Mouse (Mus musculus): ENCODE measurements around the gene Prkcsh. TPM values are rescaled to one million over a fixed set of nuclear protein-coding genes. Genes with fewer than 3 reads are reported as not detected.

Prkcsh gene
- 65.0 and 68.5 TPM in 2 replicates for polyA plus RNA-seq (2016; fragmentation: Nextera tagmentation; extraction: Ambion mirVana)

DNA sequence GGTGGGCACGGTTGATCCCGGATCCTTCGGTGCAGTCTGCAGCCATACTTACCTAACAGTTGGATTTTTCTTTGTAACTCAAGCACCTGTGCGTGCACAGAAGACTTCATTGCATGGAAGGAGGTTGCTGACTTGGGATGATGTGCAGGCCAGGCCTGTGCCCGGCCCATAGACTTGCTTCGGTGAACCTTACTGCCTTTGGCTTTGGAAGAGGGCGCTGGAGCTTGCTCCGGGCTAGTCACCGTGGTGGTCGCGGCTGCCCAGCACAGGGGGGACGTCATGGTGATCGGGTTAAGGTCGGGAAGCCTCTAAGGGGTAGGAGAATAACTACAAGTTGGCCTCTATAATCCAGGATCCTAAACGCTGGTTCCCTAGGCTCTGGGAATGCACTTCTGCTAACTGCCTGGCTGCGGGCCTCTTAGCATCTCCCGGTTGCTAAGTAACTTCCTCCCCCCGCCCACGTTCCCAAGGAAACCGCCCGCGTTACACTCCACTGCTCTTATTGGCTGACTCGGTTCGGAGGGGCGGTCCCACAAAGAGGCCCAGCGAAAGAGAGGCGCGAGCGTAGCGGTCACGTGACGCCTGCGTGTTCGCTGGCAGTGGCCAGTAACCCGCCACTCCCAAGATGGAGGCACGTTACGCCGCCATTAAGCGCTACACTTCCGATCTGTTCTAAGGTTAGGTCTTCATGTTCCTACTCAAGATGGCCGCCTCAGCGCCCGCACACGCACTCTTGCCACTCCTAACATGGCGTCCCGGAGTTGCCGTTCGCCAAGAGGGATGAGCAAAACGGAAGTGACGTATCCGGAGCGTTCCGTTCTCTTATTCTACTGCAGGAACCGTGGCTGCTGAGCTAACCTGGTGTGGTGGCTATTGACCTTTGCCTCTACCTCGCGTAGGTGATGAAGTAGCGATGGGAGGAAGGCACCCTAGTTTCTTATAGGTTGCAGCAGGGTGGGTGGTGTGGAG, at the start of gene Prkcsh, which contains the start of gene Ccdc151:
Gene Prkcsh (plus strand): TSS at position 613 of the 969 bp plus-strand sequence.
Gene Ccdc151 (minus strand): TSS at position 441 of the 969 bp plus-strand sequence.
- Histone ChIP-seq H3K27ac (peak within 1 kb of the TSS; percentile 77), H3K27me3 (replicated peaks) (peaks cover 34% of the 10 kb centered on the region), H3K9me3 (replicated peaks) (no peaks in the 10 kb centered on the region), H3K4me3 (peak within 1 kb of the TSS; percentile 78), H3K4me2 (peak within 1 kb of the TSS; percentile 92), H3K36me3 (peaks cover 38% of the 10 kb centered on the region), H3K9ac (peak within 1 kb of the TSS; percentile 68), H3K4me1 (peaks cover 31% of the 10 kb centered on the region)
- peak; percentile 99 for ATAC-seq
- 7% methylated on average over 57 of the region's 57 CpGs for WGBS (ENCODE audit: insufficient replicate concordance)

DNA sequence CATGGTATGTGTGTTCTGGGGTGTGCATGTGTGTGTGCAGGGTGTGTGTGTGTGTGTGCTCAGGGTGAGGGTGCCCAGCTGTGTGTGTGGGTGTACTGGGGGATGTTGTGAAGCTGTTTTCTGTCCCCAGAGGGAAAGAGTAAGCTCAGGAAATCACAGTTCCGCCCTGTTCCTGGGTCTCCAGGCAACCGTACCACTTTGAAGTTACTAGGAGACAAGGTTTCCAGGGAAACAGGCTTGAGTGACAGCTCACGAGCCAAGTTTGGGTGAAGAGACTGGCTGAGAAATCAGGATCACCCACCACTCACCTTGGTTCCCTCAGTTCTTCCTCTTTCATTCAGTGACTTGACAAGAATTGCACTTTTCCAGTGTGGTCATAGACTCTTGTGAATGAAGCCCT, 49.0 kb upstream of the Prkcsh start:
- Histone ChIP-seq H3K9me3 (replicated peaks) (no peaks in the 10 kb centered on the region), H3K4me1 (peaks cover 29% of the 10 kb centered on the region), H3K36me3 (peaks cover 20% of the 10 kb centered on the region), H3K4me3 (no peak overlapping the region), H3K4me2 (no peak overlapping the region), H3K27ac (no peak overlapping the region), H3K9ac (no peak overlapping the region), H3K27me3 (replicated peaks) (peaks cover 9% of the 10 kb centered on the region)
- WGBS (ENCODE audit: insufficient replicate concordance) = 19% methylated on average over 3 of the region's 3 CpGs
- no peak for ATAC-seq

GRCm38 (mm10) chr9:21954635-21955034, 48.0 kb upstream of the Prkcsh start:
- peak overlapping the region; percentile 80; the same call in 1 of the 2 replicates for H3K9ac ChIP-seq
- H3K4me3 ChIP-seq = peak overlapping the region; percentile 74
- peaks cover 30% of the 10 kb centered on the region for H3K36me3 ChIP-seq
- 74% methylated on average over 3 of the region's 3 CpGs for WGBS (ENCODE audit: insufficient replicate concordance)
- no peak for ATAC-seq
- peak overlapping the region; percentile 70 for H3K4me2 ChIP-seq
- H3K4me1 ChIP-seq = peaks cover 39% of the 10 kb centered on the region
- H3K9me3 ChIP-seq (replicated peaks) = no peaks in the 10 kb centered on the region
- no peaks in the 10 kb centered on the region for H3K27me3 ChIP-seq (replicated peaks)
- no peak overlapping the region for H3K27ac ChIP-seq

- peaks cover 36% of the 10 kb centered on the region for H3K36me3 ChIP-seq
- peak overlapping the region; percentile 74 for H3K4me3 ChIP-seq
- WGBS (ENCODE audit: insufficient replicate concordance) = under 1% methylated on average over 18 of the region's 18 CpGs
- H3K4me2 ChIP-seq = peak overlapping the region; percentile 70
- no peaks in the 10 kb centered on the region; the same call in 1 of the 2 replicates for H3K27me3 ChIP-seq (replicated peaks)
- ATAC-seq = peak; percentile 69
- peak overlapping the region; percentile 97 for H3K27ac ChIP-seq
- H3K9ac ChIP-seq = peak overlapping the region; percentile 80
- no peaks in the 10 kb centered on the region for H3K9me3 ChIP-seq (replicated peaks)
- H3K4me1 ChIP-seq = peaks cover 45% of the 10 kb centered on the region
Measured at GRCm38 (mm10) chr9:21955225-21955569, 47.4 kb upstream of the Prkcsh start.

- peaks cover 50% of the 10 kb centered on the region for H3K4me1 ChIP-seq
Measured at GRCm38 (mm10) chr9:21955570-21956281, 46.9 kb upstream of the Prkcsh start, which contains the start of gene Swsap1. Swsap1 (plus strand) TSS chr9:21955755.

DNA sequence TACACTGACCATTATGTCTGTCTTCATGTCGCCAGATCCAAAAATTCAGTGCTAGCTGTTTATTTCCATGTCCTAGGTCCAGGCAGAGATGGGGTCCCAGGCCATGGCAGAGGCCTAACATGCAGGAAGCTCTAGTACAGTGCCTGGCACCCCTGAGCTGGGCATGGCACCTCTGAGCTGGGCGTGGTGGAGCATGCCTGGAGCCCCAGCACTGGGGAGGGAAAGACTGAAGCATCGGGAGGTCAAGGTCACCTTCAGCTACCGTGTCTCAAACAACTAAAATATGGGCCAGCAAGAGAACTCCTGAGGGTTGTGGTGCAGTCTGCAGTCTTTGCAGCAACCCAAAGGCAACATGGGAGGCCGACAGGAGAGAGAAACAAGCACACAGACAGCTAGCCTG, 44.2 kb upstream of the Prkcsh start:
- H3K4me1 ChIP-seq = peaks cover 60% of the 10 kb centered on the region
- WGBS (ENCODE audit: insufficient replicate concordance) = 77% methylated on average over 5 of the region's 5 CpGs
- no peak for ATAC-seq
- peaks cover 55% of the 10 kb centered on the region for H3K36me3 ChIP-seq
- H3K27ac ChIP-seq = peak overlapping the region; percentile 97
- H3K4me2 ChIP-seq = peak overlapping the region; percentile 79
- no peaks in the 10 kb centered on the region for H3K9me3 ChIP-seq (replicated peaks)
- H3K9ac ChIP-seq = peak overlapping the region; percentile 93
- peaks cover 9% of the 10 kb centered on the region; the same call in 1 of the 2 replicates for H3K27me3 ChIP-seq (replicated peaks)
- H3K4me3 ChIP-seq = peak overlapping the region; percentile 98

More at GRCm38 (mm10) chr9:21955570-21956281, 46.9 kb upstream of the Prkcsh start, which contains the start of gene Swsap1:
- Histone ChIP-seq H3K9me3 (replicated peaks) (no peaks in the 10 kb centered on the region), H3K9ac (peak within 1 kb of the TSS; percentile 80), H3K4me2 (peak within 1 kb of the TSS; percentile 70), H3K27ac (peak within 1 kb of the TSS; percentile 97), H3K36me3 (peaks cover 41% of the 10 kb centered on the region), H3K27me3 (replicated peaks) (no peaks in the 10 kb centered on the region; the same call in 1 of the 2 replicates), H3K4me3 (peak within 1 kb of the TSS; percentile 74)
- WGBS (ENCODE audit: insufficient replicate concordance) = under 1% methylated on average over 54 of the region's 54 CpGs
- peak; percentile 94 for ATAC-seq

- Histone ChIP-seq H3K4me2 (peak overlapping the region; percentile 79), H3K4me3 (peak overlapping the region; percentile 98), H3K27ac (peak overlapping the region; percentile 97)
Measured at GRCm38 (mm10) chr9:21959244-21959643, 43.4 kb upstream of the Prkcsh start.

GRCm38 (mm10) chr9:21960135-21960534, 42.5 kb upstream of the Prkcsh start:
- Histone ChIP-seq H3K4me1 (peaks cover 67% of the 10 kb centered on the region), H3K9me3 (replicated peaks) (no peaks in the 10 kb centered on the region), H3K36me3 (peaks cover 55% of the 10 kb centered on the region), H3K27ac (peak overlapping the region; percentile 97), H3K27me3 (replicated peaks) (peaks cover 9% of the 10 kb centered on the region; the same call in 1 of the 2 replicates), H3K4me3 (peak overlapping the region; percentile 98), H3K4me2 (peak overlapping the region; percentile 79), H3K9ac (peak overlapping the region; percentile 93)
- WGBS (ENCODE audit: insufficient replicate concordance) = 73% methylated on average over 9 of the region's 9 CpGs
- ATAC-seq = no peak

More at GRCm38 (mm10) chr9:21959244-21959643, 43.4 kb upstream of the Prkcsh start:
- no peaks in the 10 kb centered on the region for H3K9me3 ChIP-seq (replicated peaks)
- peaks cover 55% of the 10 kb centered on the region for H3K36me3 ChIP-seq
- peak overlapping the region; percentile 93 for H3K9ac ChIP-seq
- H3K4me1 ChIP-seq = peaks cover 68% of the 10 kb centered on the region
- no peak for ATAC-seq
- H3K27me3 ChIP-seq (replicated peaks) = peaks cover 9% of the 10 kb centered on the region; the same call in 1 of the 2 replicates
- 95% methylated on average over 7 of the region's 7 CpGs for WGBS (ENCODE audit: insufficient replicate concordance)

GRCm38 (mm10) chr9:21960558-21961208, 41.9 kb upstream of the Prkcsh start:
- peak overlapping the region; percentile 98 for H3K4me3 ChIP-seq
- H3K27me3 ChIP-seq (replicated peaks) = peaks cover 9% of the 10 kb centered on the region; the same call in 1 of the 2 replicates
- peak overlapping the region; percentile 79 for H3K4me2 ChIP-seq
- H3K36me3 ChIP-seq = peaks cover 55% of the 10 kb centered on the region
- peaks cover 67% of the 10 kb centered on the region for H3K4me1 ChIP-seq
- ATAC-seq = no peak
- H3K9me3 ChIP-seq (replicated peaks) = no peaks in the 10 kb centered on the region
- 47% methylated on average over 26 of the region's 26 CpGs for WGBS (ENCODE audit: insufficient replicate concordance)
- H3K27ac ChIP-seq = peak overlapping the region; percentile 97
- H3K9ac ChIP-seq = peak overlapping the region; percentile 93

DNA sequence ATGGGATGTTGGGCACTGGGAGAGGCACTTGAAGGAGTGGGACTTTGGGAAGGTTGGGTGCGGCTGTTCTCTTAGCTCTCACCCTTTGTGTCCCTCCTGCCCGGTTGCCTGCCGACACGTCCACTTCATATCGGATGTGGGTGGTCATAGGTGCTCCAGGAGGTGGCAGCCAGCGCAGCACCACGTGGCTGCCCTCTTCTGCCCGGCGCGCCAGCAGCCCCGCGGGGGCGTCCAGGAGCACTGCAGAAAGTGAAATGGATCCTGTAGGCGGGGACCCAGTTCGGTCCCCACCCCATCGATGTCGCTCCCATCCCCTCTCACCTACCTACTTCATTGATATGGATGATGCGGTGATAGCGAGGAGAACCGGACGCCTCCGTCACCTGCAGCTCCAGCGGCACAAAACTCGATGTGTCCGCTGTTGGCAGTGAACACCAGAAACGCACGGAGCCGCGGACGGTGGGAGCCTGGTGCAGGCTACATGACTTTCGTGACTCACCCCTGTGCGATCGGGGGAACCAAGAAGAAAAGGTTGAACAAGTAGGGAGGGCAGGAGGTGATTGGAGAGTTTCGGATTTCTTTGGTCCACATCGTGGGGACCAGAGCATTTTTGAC, 41.1 kb upstream of the Prkcsh start:
- Histone ChIP-seq H3K36me3 (peaks cover 55% of the 10 kb centered on the region), H3K4me2 (peak overlapping the region; percentile 79), H3K27ac (peak overlapping the region; percentile 97), H3K27me3 (replicated peaks) (peaks cover 9% of the 10 kb centered on the region; the same call in 1 of the 2 replicates), H3K9ac (peak overlapping the region; percentile 93), H3K4me1 (peaks cover 64% of the 10 kb centered on the region), H3K4me3 (peak overlapping the region; percentile 98), H3K9me3 (replicated peaks) (no peaks in the 10 kb centered on the region)
- WGBS (ENCODE audit: insufficient replicate concordance) = 1% methylated on average over 35 of the region's 35 CpGs
- no peak for ATAC-seq
